Mouse (Mus musculus) heart, embryonic 14.5 days (tissue): ENCODE data around the gene 1810009A15Rik. TPM values are rescaled to one million over a fixed set of nuclear protein-coding genes. Genes with fewer than 3 reads are reported as not detected.
"Not testable (repeated sequence)": the region's sequence is repeated elsewhere in the genome, so short reads cannot be mapped to it uniquely, and the experiment has no call there.

Experiments
- ATAC-seq: fragments of 200-750 bp; cut with Nextera tagmentation; 2 replicates; pipeline ENCODE4 v1.8.0; 2017; ENCODE audit warnings: low read depth, moderate TSS enrichment; ENCODE audit not compliant: insufficient number of reproducible peaks, insufficient read depth, low FRiP score
- H3K27ac ChIP-seq, 2 experiments: fragments of 200-500 bp in 1 of 2; fragments of 300-500 bp in 1 of 2; sonication (generic) in 1 of 2; replicated peaks in 1 of 2; 2 replicates each; pipeline ENCODE4 v1.5.1; 2012 to 2014; ENCODE audit warnings: low read depth in 2 of 2, low read length in 2 of 2, control low read depth in 1 of 2, mild to moderate bottlenecking in 1 of 2, mixed read lengths in 1 of 2; ENCODE audit not compliant: control insufficient read depth in 1 of 2, insufficient read depth in 1 of 2
- H3K27me3 ChIP-seq: fragments of 300-500 bp; sonication (generic); 2 replicates; pipeline ENCODE4 v1.6.1; 2014; ENCODE audit warnings: mild to moderate bottlenecking, low read length, control low read depth; ENCODE audit not compliant: control insufficient read depth, insufficient read depth
- H3K36me3 ChIP-seq: fragments of 300-500 bp; sonication (generic); 2 replicates; pipeline ENCODE4 v1.6.1; 2014; ENCODE audit warnings: mild to moderate bottlenecking, control low read depth, low read length, mixed read lengths; ENCODE audit not compliant: control insufficient read depth, insufficient read depth
- H3K4me1 ChIP-seq, 2 experiments: fragments of 200-500 bp in 1 of 2; fragments of 300-500 bp in 1 of 2; sonication (generic) in 1 of 2; 2 replicates each; pipeline ENCODE4 v1.6.1; 2012 to 2014; ENCODE audit warnings: low read length in 2 of 2, control low read depth in 1 of 2, mixed read lengths in 1 of 2; ENCODE audit not compliant: control insufficient read depth in 2 of 2, insufficient read depth in 2 of 2
- H3K4me2 ChIP-seq: fragments of 300-500 bp; sonication (generic); 2 replicates; pipeline ENCODE4 v1.6.1; 2014; ENCODE audit warnings: mild to moderate bottlenecking, low read length
- H3K4me3 ChIP-seq, 2 experiments: fragments of 200-500 bp in 1 of 2; fragments of 300-500 bp in 1 of 2; sonication (generic) in 1 of 2; 2 replicates each; pipeline ENCODE4 v1.5.1; 2012 to 2014; ENCODE audit warnings: low read length in 2 of 2, mild to moderate bottlenecking in 2 of 2, control low read depth in 1 of 2, low read depth in 1 of 2, moderate library complexity in 1 of 2; ENCODE audit not compliant: control insufficient read depth in 1 of 2, insufficient read depth in 1 of 2
- H3K9ac ChIP-seq: fragments of 300-500 bp; sonication (generic); 2 replicates; pipeline ENCODE4 v1.6.1; 2014; ENCODE audit warnings: mild to moderate bottlenecking, low read length
- H3K9me3 ChIP-seq: fragments of 300-500 bp; sonication (generic); 2 replicates; pipeline ENCODE4 v1.6.1; 2016; ENCODE audit warnings: low read length, control low read depth; ENCODE audit not compliant: control insufficient read depth
- WGBS: fragments of 180-500 bp; shearing (Covaris S2); extraction: QIAGEN DNeasy Blood & Tissue Kit; methylation state at CpG from one replicate; pipeline ENCODE4 v1.1.7; 2014; 5-methylcytosine and 5-hydroxymethylcytosine counted together
- polyA plus RNA-seq: library from polyadenylated mRNA; unstranded; fragments of >200 nt; fragmentation: Nextera tagmentation; extraction: Ambion mirVana; gene quantifications from 2 replicates; pipeline ENCODE4 v1.2.1, GENCODE M21; 2014

Gene 1810009A15Rik
- polyA plus RNA-seq, 1 experiment from 2014 or later = 53.7 TPM

DNA sequence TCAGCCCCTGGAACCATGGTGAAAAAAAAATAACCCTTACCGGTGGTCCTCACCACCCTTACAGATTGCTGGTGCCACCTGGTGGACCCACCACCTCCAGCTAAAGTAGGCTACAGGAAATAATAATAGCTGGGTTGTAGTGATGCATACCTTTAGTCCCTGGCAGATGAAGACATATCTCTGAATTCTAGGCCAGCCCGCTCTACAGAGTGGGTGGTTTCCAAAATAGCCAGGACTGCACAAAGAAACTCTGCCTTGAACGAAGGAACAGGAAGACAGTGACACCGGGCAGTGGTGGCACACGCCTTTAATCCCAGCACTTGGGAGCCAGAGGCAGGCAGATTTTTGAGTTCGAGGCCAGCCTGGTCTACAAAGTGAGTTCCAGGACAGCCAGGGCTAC, 24.4 kb upstream of the 1810009A15Rik start:
- Histone ChIP-seq H3K4me3 (no peak overlapping the region), H3K9me3 (no peaks in the 10 kb centered on the region), H3K4me1 (no peaks in the 10 kb centered on the region), H3K27me3 (no peaks in the 10 kb centered on the region), H3K4me2 (no peak overlapping the region), H3K27ac (no peak overlapping the region), H3K9ac (no peak overlapping the region), H3K36me3 (no peaks in the 10 kb centered on the region)
- 80% methylated on average over 6 of the region's 6 CpGs for WGBS
- ATAC-seq = no peak

DNA sequence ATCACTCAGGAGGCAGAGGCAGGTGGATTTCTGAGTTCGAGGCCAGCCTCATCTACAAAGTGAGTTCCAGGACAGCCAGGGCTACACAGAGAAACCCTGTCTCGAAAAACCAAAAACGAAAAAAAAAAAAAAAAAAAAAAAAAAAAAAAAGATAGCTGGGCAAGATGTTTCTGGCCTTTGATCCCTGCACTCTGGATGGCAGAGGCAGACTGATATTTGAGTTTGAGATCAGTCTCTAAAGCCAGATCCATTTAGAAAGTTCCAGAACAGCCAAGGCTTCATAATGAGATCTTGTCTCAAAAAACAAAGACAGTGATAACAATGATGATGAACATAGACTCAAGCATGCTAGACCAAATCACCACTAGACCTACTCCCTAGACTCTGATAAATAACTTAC, 18.3 kb upstream of the 1810009A15Rik start:
- not testable (repeated sequence) for ATAC-seq, H3K4me1 ChIP-seq, H3K27ac ChIP-seq, H3K27me3 ChIP-seq, H3K9me3 ChIP-seq
- Histone ChIP-seq H3K4me3 (peak overlapping the region in 1 of 2 experiments; percentile 70; a peak in 1 of 4 replicates), H3K36me3 (peaks cover 28% of the 10 kb centered on the region), H3K9ac (peak overlapping the region; percentile 94), H3K4me2 (peak overlapping the region; percentile 66)
- 37% methylated on average over 1 of the region's 3 CpGs for WGBS

DNA sequence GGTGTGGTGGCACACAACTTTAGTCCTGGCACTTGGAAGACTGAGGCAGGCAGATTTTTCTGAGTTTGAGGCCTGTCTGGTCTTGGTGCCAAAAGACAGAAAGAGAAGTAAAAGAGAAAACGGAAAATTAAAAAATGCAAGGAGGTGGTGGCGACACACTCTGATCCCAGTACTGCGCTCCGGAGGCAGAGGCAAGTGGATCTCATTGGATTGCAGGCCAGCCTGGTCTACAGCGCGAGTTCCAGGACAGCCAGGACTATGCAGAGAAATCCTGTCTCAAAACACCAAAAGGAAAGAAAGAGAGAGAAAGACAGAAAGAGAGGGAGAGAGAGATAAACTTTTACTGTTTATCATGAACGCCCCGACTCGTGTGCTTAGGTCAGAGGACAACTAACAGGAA, 17.8 kb upstream of the 1810009A15Rik start:
- Histone ChIP-seq H3K9me3 (no peaks in the 10 kb centered on the region), H3K4me1 (peaks cover 3 to 7% of the 10 kb centered on the region in 2 experiments; a peak in 2 of 4 replicates), H3K4me2 (peak overlapping the region; percentile 66), H3K27me3 (no peaks in the 10 kb centered on the region), H3K36me3 (peaks cover 33% of the 10 kb centered on the region), H3K9ac (peak overlapping the region; percentile 94), H3K27ac (peak overlapping the region; percentile 76 to 78), H3K4me3 (peak overlapping the region; percentile 70 to 77)
- no peak for ATAC-seq
- 39% methylated on average over 9 of the region's 9 CpGs for WGBS

DNA sequence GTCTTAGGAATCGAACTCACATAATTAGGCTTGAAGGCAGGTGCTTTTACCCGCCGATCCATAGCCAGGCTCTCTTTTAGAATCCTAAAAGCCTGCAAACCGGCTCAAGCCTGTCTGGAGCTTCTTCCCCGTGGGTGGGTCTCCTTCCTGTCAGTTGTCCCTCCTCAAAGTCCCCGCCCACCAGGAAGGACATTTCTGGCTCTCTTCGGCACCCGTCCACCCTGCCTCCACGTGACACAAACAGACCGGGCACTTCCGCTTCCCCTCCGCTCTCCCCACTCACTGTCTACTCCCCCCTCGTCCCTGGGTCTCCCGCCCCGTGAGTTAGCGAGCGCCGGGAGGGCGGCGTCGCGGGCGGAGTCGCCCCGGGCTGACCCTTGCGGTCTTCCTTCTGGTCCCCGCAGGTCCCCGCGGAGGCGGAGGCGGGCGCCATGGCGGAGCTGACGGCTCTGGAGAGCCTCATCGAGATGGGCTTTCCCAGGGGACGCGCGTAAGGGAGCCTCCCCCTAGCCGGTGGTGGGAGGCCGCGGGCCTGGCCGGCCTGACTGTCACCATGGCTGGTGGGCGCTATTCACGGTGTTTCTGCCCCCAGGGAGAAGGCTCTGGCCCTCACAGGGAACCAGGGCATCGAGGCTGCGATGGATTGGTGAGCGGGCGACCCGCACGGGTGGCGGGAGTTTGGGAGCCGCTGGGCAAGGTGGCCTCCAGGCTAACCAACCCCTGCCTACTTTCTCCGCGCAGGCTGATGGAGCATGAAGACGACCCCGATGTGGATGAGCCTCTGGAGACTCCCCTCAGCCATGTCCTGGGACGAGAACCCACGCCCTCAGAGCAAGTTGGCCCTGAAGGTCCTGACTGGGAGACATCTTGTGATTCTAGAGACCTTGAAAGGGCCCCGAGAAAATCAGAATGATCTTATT, 17.1 kb upstream of the 1810009A15Rik start, which contains the start of gene Ubxn1:
Gene Ubxn1, plus strand, starts transcription at position 230 of the 920 bp plus-strand sequence.
- peak within 1 kb of the TSS; percentile 94 for H3K9ac ChIP-seq
- 1% methylated on average over 59 of the region's 59 CpGs for WGBS

DNA sequence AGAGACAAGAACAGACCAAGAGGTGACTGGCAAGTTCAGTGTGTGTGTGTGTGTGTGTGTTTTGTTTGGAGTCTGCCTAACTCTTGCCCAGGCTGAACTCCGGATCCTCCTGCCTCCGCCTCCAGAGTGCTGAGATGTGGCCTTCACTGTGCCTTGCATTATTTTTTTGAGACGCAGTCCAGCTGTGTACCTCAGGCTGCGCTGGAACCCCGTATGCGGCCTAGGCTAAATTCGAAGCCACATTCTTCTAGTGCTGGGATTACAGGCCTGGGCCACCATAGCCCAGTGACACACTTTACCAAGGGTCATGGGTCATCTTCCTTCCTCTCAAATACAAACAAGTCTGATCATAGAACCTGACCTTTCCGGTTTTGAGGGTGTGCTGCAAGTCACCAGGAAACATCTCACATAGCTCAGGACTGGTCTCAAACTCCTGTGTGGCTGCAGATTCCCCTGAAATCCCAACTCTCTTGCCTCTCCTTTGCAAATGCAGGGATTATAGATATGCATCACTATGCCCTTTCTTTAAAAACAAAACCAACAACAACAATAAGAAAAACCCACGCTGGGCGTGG, 16.3 kb upstream of the 1810009A15Rik start:
- Histone ChIP-seq H3K9ac (peak overlapping the region; percentile 94), H3K4me2 (peak overlapping the region; percentile 88), H3K27ac (peak overlapping the region in 1 of 2 experiments; percentile 78; a peak in 2 of 4 replicates), H3K4me3 (peak overlapping the region; percentile 70 to 77), H3K27me3 (no peaks in the 10 kb centered on the region), H3K9me3 (no peaks in the 10 kb centered on the region), H3K4me1 (peaks cover 3 to 7% of the 10 kb centered on the region in 2 experiments; a peak in 2 of 4 replicates), H3K36me3 (peaks cover 48% of the 10 kb centered on the region)
- ATAC-seq = no peak
- WGBS = 67% methylated on average over 10 of the region's 10 CpGs

More for the DNA sequence above, 17.1 kb upstream of the 1810009A15Rik start, which contains the start of gene Ubxn1:
- peaks cover 3 to 7% of the 10 kb centered on the region in 2 experiments; a peak in 2 of 4 replicates for H3K4me1 ChIP-seq
- peaks cover 40% of the 10 kb centered on the region for H3K36me3 ChIP-seq
- H3K27me3 ChIP-seq = no peaks in the 10 kb centered on the region
- H3K27ac ChIP-seq = peak within 1 kb of the TSS; percentile 76 to 78
- ATAC-seq = peak; percentile 97
- H3K4me2 ChIP-seq = peak within 1 kb of the TSS; percentile 88
- no peaks in the 10 kb centered on the region for H3K9me3 ChIP-seq
- H3K4me3 ChIP-seq = peak within 1 kb of the TSS; percentile 70 to 77

DNA sequence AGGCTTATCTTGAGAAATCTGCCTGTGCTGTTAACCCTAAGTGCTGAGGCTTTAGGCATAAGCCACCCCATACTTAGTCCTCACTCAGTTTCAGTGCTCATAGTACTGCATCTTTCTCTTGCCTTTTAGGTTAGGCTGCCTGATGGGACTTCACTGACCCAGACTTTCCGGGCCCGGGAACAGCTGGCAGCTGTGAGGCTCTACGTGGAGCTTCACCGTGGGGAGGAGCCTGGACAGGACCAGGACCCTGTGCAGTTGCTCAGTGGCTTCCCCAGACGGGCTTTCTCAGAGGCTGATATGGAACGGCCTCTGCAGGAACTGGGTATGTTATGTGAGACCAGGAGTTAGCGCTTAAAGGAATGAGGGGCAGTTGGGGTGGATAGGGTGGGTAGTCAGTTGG, 13.6 kb upstream of the 1810009A15Rik start:
- 89% methylated on average over 7 of the region's 7 CpGs for WGBS
- H3K27ac ChIP-seq = no peak overlapping the region
- H3K36me3 ChIP-seq = peaks cover 61% of the 10 kb centered on the region
- H3K4me3 ChIP-seq = no peak overlapping the region
- H3K4me2 ChIP-seq = no peak overlapping the region
- H3K4me1 ChIP-seq = peaks cover 3 to 15% of the 10 kb centered on the region in 2 experiments; a peak in 3 of 4 replicates
- H3K9me3 ChIP-seq = no peaks in the 10 kb centered on the region
- no peak overlapping the region for H3K9ac ChIP-seq
- no peaks in the 10 kb centered on the region for H3K27me3 ChIP-seq
- ATAC-seq = no peak

DNA sequence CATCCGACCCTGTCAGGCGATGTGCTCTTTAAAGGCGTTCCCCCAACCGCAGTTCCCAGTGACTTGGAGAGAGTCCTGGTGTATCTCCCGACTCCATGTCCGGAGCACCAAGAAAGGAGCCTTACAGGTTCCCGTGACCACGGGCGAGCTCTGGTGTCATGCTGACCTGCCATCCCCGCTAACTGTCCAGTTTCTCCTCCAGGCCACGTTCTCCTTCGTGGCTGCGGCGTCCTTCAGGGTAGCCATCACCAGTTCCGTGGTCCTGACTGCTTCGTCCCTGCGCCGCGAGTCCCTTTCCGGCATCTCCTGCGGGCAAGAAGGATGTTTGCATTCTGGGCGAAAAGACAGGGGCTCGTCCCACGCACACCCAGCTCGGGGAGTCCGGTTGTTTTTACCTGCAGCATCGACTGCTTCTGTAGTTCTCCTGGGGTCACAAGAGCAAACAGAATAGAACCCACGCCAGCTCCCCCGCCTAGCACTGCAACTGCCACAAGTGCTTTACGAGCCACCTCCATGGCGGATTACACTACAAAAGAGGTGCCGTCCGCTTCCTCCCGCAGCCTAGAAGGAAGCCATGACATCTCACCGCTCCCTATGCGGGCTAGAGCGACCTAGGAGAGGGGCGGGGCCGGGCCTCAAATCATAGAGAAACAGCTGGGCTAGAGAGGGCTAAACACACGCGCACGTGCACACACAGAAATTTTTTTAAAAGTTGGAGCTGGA, 8.2 kb upstream of the 1810009A15Rik start, which contains the start of gene Uqcc3:
Gene Uqcc3, minus strand, starts transcription at position 613 of the 723 bp plus-strand sequence.
- Histone ChIP-seq H3K4me1 (peaks cover 0 to 12% of the 10 kb centered on the region in 2 experiments; a peak in 2 of 4 replicates), H3K4me2 (peak within 1 kb of the TSS; percentile 82), H3K9me3 (no peaks in the 10 kb centered on the region), H3K36me3 (peaks cover 32% of the 10 kb centered on the region), H3K27ac (peak within 1 kb of the TSS; percentile 69 to 79), H3K27me3 (no peaks in the 10 kb centered on the region), H3K4me3 (peak within 1 kb of the TSS; percentile 66 to 85), H3K9ac (peak within 1 kb of the TSS; percentile 82)
- under 1% methylated on average over 42 of the region's 42 CpGs for WGBS
- peak; percentile 91 for ATAC-seq
